Mouse (Mus musculus) spleen, adult 2 months (tissue): ENCODE measurements at regions not wholly inside any gene's neighbourhood (a gene's known extent, or its start where the extent isn't known, plus 50 kb on each side); places are given as distances from the start of the nearest gene placed in this dataset.

Source experiments
- DNase-seq, 2 experiments: peaks; one replicate each; pipeline versions ENCODE4 v3.0.0 to v3.0.0-alpha.2; 2012 to 2021; ENCODE audit warnings: low spot score in 2 of 2, low read depth in 1 of 2
- H3K27ac ChIP-seq: fragments of 200-500 bp; 2 replicates; pipeline ENCODE4 v1.5.1; 2012; ENCODE audit warnings: low read length, inconsistent platforms; ENCODE audit not compliant: insufficient read depth
- H3K27me3 ChIP-seq: fragments of 200-500 bp; 2 replicates; pipeline ENCODE4 v1.6.1; 2012; ENCODE audit warnings: mild to moderate bottlenecking, moderate library complexity, low read length, inconsistent platforms; ENCODE audit not compliant: control insufficient read depth, insufficient read depth
- H3K36me3 ChIP-seq: fragments of 200-500 bp; 2 replicates; pipeline ENCODE4 v1.6.1; 2012; ENCODE audit warnings: mild to moderate bottlenecking, low read length, inconsistent platforms; ENCODE audit not compliant: control insufficient read depth, insufficient read depth
- H3K4me1 ChIP-seq: fragments of 200-500 bp; 2 replicates; pipeline ENCODE4 v1.6.1; 2011; ENCODE audit warnings: inconsistent platforms; ENCODE audit not compliant: control insufficient read depth, insufficient read depth, insufficient read length
- H3K4me3 ChIP-seq: fragments of 200-500 bp; 2 replicates; pipeline ENCODE4 v1.5.1; 2011; ENCODE audit warnings: mild to moderate bottlenecking, inconsistent platforms; ENCODE audit not compliant: insufficient read depth, insufficient read length; ENCODE audit errors: extremely low read depth
- CTCF ChIP-seq: fragments of 200-500 bp; IDR thresholded peaks from 2 replicates; pipeline ENCODE4 v1.5.1; 2011; ENCODE audit warnings: mild to moderate bottlenecking, inconsistent platforms; ENCODE audit not compliant: insufficient read depth, insufficient read length, insufficient replicate concordance; ENCODE audit errors: extremely low read depth
- POLR2A ChIP-seq: fragments of 200-500 bp; IDR thresholded peaks from 2 replicates; pipeline ENCODE4 v1.6.1; 2011; ENCODE audit warnings: low read depth, low read length, inconsistent platforms
- WGBS: fragments of 180-500 bp; shearing (Covaris S2); methylation state at CpG from one replicate; pipeline ENCODE4 v1.1.7; 2018; 5-methylcytosine and 5-hydroxymethylcytosine counted together

GRCm38 (mm10) chr3:131698070-131698750 is 133.6 kb downstream of the Papss1 start:
- no peaks in the 10 kb centered on the region for H3K27me3 ChIP-seq
- no peak for DNase-seq
- no peaks in the 10 kb centered on the region for H3K36me3 ChIP-seq
- WGBS = 28% methylated on average over 3 of the region's 3 CpGs
- H3K4me3 ChIP-seq = no peak overlapping the region
- TF ChIP-seq POLR2A = no peak
- TF ChIP-seq CTCF = no peak
- no peak overlapping the region for H3K27ac ChIP-seq
- no peaks in the 10 kb centered on the region for H3K4me1 ChIP-seq

- Histone ChIP-seq H3K4me1 (no peaks in the 10 kb centered on the region), H3K27me3 (no peaks in the 10 kb centered on the region), H3K27ac (no peak overlapping the region), H3K4me3 (no peak overlapping the region), H3K36me3 (no peaks in the 10 kb centered on the region)
- DNase-seq = no peak
- TF ChIP-seq CTCF (no peak), POLR2A (no peak)
These were observed 138.6 kb downstream of the Papss1 start for GRCm38 (mm10) chr3:131703134-131703533.

- Histone ChIP-seq H3K4me3 (no peak overlapping the region), H3K27ac (no peak overlapping the region), H3K27me3 (no peaks in the 10 kb centered on the region), H3K4me1 (no peaks in the 10 kb centered on the region), H3K36me3 (no peaks in the 10 kb centered on the region)
- no peak for DNase-seq
- 74% methylated on average over 8 of the region's 8 CpGs for WGBS
- TF ChIP-seq CTCF = no peak
These were observed 149.0 kb downstream of the Papss1 start for GRCm38 (mm10) chr3:131713532-131713931.

GRCm38 (mm10) chr3:131718761-131719160 is 154.2 kb downstream of the Papss1 start:
- H3K36me3 ChIP-seq = no peaks in the 10 kb centered on the region
- no peak overlapping the region for H3K4me3 ChIP-seq
- 56% methylated on average over 8 of the region's 8 CpGs for WGBS
- H3K27me3 ChIP-seq = no peaks in the 10 kb centered on the region; the same call in 1 of the 2 replicates
- no peaks in the 10 kb centered on the region for H3K4me1 ChIP-seq
- DNase-seq = no peak
- TF ChIP-seq POLR2A (no peak), CTCF (no peak)
- H3K27ac ChIP-seq = no peak overlapping the region

GRCm38 (mm10) chr3:131728618-131729017 is 164.1 kb downstream of the Papss1 start:
- WGBS = 86% methylated on average over 3 of the region's 3 CpGs
- Histone ChIP-seq H3K27me3 (no peaks in the 10 kb centered on the region), H3K36me3 (no peaks in the 10 kb centered on the region), H3K4me1 (no peaks in the 10 kb centered on the region), H3K27ac (no peak overlapping the region), H3K4me3 (no peak overlapping the region)
- DNase-seq = no peak
- TF ChIP-seq CTCF (no peak), POLR2A (no peak)

GRCm38 (mm10) chr3:131734226-131734625 is 169.7 kb downstream of the Papss1 start:
- no peak for DNase-seq
- TF ChIP-seq POLR2A (no peak), CTCF (no peak)
- WGBS = 80% methylated on average over 6 of the region's 6 CpGs
- Histone ChIP-seq H3K4me3 (no peak overlapping the region), H3K36me3 (no peaks in the 10 kb centered on the region), H3K27ac (no peak overlapping the region), H3K27me3 (no peaks in the 10 kb centered on the region), H3K4me1 (no peaks in the 10 kb centered on the region)

GRCm38 (mm10) chr3:131737461-131737860 is 172.9 kb downstream of the Papss1 start:
- no peak overlapping the region for H3K27ac ChIP-seq
- WGBS = 82% methylated on average over 6 of the region's 6 CpGs

More at GRCm38 (mm10) chr3:131737461-131737860, 172.9 kb downstream of the Papss1 start:
- H3K4me1 ChIP-seq = no peaks in the 10 kb centered on the region
- H3K36me3 ChIP-seq = no peaks in the 10 kb centered on the region
- TF ChIP-seq CTCF = no peak
- no peak for TF ChIP-seq POLR2A
- DNase-seq = no peak
- no peak overlapping the region for H3K4me3 ChIP-seq
- no peaks in the 10 kb centered on the region for H3K27me3 ChIP-seq
